Mouse (Mus musculus): ENCODE measurements around the gene Igsf21. TPM values are rescaled to one million over a fixed set of nuclear protein-coding genes. Genes with fewer than 3 reads are reported as not detected.
A peak's percentile ranks its signal among the peaks of the same experiment; 100 is the strongest.

Igsf21 gene
- total and polyA plus RNA-seq, 2 experiments from 2014 or later = 145 to 146 TPM

DNA sequence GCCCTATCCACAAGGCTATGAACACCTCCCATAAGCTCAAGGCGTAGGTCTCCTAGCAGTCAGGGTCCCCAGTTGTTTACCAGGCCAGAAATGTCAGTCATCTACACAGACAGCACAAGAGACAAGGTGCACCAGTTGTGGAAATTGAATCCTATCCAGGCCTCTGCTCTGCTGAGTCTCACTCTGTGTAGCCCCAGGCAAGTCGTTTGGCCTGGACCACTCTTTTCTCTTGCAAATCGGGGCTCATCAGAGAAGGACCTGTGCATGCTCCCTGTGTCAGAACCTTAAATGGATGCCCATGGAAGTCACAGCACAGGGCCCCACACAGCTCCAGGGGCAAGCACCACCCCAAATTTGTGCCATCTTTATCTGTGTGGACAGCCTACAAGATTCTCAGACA lies 154.9 kb downstream of the Igsf21 start:
- Histone ChIP-seq H3K9me3 (ENCODE audit: low read length) (no peaks in the 10 kb centered on the region), H3K4me3 (ENCODE audit: low read depth, low read length) (no peak overlapping the region), H3K4me1 (ENCODE audit: insufficient read depth, low read length) (0 out of 2 replicates have a peak, but pooled peaks cover 3% of the 10 kb centered on the region), H3K27me3 (ENCODE audit: insufficient read depth, low read length) (no peaks in the 10 kb centered on the region), H3K27ac (ENCODE audit: low read depth, low read length) (no peak overlapping the region), H3K4me2 (ENCODE audit: low read depth, low read length, poor library complexity, severe bottlenecking) (no peak overlapping the region), H3K36me3 (ENCODE audit: insufficient read depth, low read length) (no peaks in the 10 kb centered on the region), H3K9ac (replicated peaks; ENCODE audit: low read length, poor library complexity, severe bottlenecking) (no peak overlapping the region)
- ATAC-seq (ENCODE audit: low FRiP score) = no peak
- TF ChIP-seq CTCF (IDR thresholded peaks at IDR 0.05) = no peak
- WGBS = 74% methylated on average over 3 of the region's 3 CpGs
- DNase-seq (ENCODE audit: low spot score) = no peak

GRCm38 (mm10) chr4:140089676-140090075 lies 156.9 kb downstream of the Igsf21 start:
- no peak for TF ChIP-seq CTCF (IDR thresholded peaks at IDR 0.05)
- Histone ChIP-seq H3K4me2 (ENCODE audit: low read depth, low read length, poor library complexity, severe bottlenecking) (no peak overlapping the region), H3K27ac (ENCODE audit: low read depth, low read length) (no peak overlapping the region), H3K27me3 (ENCODE audit: insufficient read depth, low read length) (no peaks in the 10 kb centered on the region), H3K4me3 (ENCODE audit: low read depth, low read length) (no peak overlapping the region), H3K4me1 (ENCODE audit: insufficient read depth, low read length) (0 out of 2 replicates have a peak, but pooled peaks cover 8% of the 10 kb centered on the region), H3K9me3 (ENCODE audit: low read length) (no peaks in the 10 kb centered on the region), H3K9ac (replicated peaks; ENCODE audit: low read length, poor library complexity, severe bottlenecking) (no peak overlapping the region), H3K36me3 (ENCODE audit: insufficient read depth, low read length) (no peaks in the 10 kb centered on the region)
- 88% methylated on average over 4 of the region's 4 CpGs for WGBS
- no peak for ATAC-seq (ENCODE audit: low FRiP score)
- no peak for DNase-seq (ENCODE audit: low spot score)

DNA sequence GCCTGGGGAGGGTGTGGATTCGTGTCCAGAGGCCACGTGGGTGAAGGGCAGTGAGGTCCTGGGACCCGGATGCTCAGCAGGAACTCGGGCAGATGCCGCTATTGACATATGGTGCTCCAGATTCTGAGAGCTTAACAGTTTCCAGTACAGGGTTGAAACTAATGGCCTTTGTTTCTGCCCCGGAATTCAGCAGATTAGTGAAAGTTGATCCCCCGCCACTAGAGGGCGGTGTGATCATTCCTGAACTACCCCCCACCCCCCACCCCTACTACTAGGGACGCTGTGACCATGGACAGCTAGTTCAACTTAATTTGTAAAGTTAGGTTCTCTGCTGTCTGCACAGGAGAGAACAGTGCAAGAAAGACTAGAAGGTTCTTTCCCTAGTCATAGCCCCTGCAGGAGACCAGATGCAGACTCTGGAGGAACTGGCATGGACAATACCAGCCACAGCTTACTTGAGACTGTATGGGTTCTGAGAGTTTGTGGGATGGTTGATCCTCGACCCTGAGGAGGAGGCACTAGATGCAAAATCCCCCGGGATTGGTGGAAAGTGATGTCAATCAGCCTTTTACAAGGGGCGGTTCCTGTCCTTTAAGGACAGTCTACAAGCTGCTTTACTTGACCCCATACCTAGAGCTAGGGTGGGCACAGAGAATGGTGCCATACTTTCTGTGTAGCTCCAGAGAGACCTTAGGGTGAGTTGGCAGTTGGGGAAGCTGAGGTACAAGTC lies 157.7 kb downstream of the Igsf21 start:
- no peak overlapping the region for H3K4me3 ChIP-seq (ENCODE audit: low read depth, low read length)
- 0 out of 2 replicates have a peak, but pooled peaks cover 5% of the 10 kb centered on the region for H3K4me1 ChIP-seq (ENCODE audit: insufficient read depth, low read length)
- H3K27me3 ChIP-seq (ENCODE audit: insufficient read depth, low read length) = no peaks in the 10 kb centered on the region
- no peak overlapping the region for H3K9ac ChIP-seq (replicated peaks; ENCODE audit: low read length, poor library complexity, severe bottlenecking)
- DNase-seq (ENCODE audit: low spot score) (no peak), ATAC-seq (ENCODE audit: low FRiP score) (no peak)
- H3K27ac ChIP-seq (ENCODE audit: low read depth, low read length) = no peak overlapping the region
- no peaks in the 10 kb centered on the region for H3K9me3 ChIP-seq (ENCODE audit: low read length)
- no peak overlapping the region for H3K4me2 ChIP-seq (ENCODE audit: low read depth, low read length, poor library complexity, severe bottlenecking)
- peak; percentile 31; the same call in 1 of the 2 replicates for TF ChIP-seq CTCF (IDR thresholded peaks at IDR 0.05)
- H3K36me3 ChIP-seq (ENCODE audit: insufficient read depth, low read length) = no peaks in the 10 kb centered on the region
- WGBS = 85% methylated on average over 12 of the region's 12 CpGs

DNA sequence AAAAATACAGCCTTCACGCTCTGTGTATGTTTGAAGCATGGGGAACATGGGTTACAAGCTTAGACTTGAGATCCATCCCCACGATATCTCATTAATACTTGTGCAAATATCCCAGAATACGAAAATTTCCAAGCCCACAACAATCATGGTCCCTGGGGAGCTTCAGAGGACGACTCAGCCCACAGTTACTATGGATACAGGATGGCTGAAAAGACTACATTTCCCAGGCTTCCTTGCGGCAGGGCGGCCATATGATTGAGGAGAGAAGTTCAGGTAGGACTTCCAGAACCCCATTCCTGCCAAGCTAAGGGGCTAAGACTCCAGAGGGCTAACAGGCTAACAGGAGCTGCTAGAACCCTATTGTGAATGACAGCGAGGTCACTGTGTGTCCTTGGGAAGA lies 160.4 kb downstream of the Igsf21 start:
- H3K36me3 ChIP-seq (ENCODE audit: insufficient read depth, low read length) = no peaks in the 10 kb centered on the region
- DNase-seq (ENCODE audit: low spot score) (peak; percentile 81), ATAC-seq (ENCODE audit: low FRiP score) (no peak)
- H3K4me3 ChIP-seq (ENCODE audit: low read depth, low read length) = no peak overlapping the region
- H3K27me3 ChIP-seq (ENCODE audit: insufficient read depth, low read length) = no peaks in the 10 kb centered on the region
- H3K9me3 ChIP-seq (ENCODE audit: low read length) = no peaks in the 10 kb centered on the region
- H3K4me1 ChIP-seq (ENCODE audit: insufficient read depth, low read length) = 0 out of 2 replicates have a peak, but pooled peaks cover 8% of the 10 kb centered on the region
- peak overlapping the region; percentile 55 for H3K27ac ChIP-seq (ENCODE audit: low read depth, low read length)
- H3K4me2 ChIP-seq (ENCODE audit: low read depth, low read length, poor library complexity, severe bottlenecking) = peak overlapping the region; percentile 15; the same call in 1 of the 2 replicates
- WGBS = 43% methylated on average over 7 of the region's 7 CpGs
- TF ChIP-seq CTCF (IDR thresholded peaks at IDR 0.05) = no peak
- no peak overlapping the region for H3K9ac ChIP-seq (replicated peaks; ENCODE audit: low read length, poor library complexity, severe bottlenecking)

DNA sequence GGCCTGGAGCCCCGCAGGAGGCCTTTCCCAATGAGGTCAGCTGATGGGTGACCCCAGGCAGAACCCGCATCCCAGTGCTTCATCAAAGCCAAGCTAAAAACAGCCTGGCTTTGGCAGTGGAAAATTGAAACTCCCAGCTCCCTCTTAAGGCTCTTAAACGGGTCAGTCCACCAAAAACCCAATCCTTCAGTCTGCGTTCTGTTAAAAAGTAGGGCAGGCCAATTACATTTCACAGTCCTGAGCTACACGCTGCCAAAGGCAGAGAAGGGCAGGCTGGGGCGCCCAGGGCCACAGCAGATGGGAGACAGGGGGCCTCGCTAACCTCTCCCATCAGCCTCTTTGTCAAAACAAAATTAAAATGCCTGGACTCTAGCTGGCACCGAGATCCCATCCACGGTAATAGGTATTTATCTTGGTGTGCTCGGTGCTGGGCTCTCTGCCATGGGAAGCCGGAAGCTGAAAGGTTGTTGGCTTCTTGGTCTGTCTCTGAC lies 162.0 kb downstream of the Igsf21 start:
- Histone ChIP-seq H3K27me3 (ENCODE audit: insufficient read depth, low read length) (no peaks in the 10 kb centered on the region), H3K4me3 (ENCODE audit: low read depth, low read length) (no peak overlapping the region), H3K4me1 (ENCODE audit: insufficient read depth, low read length) (0 out of 2 replicates have a peak, but pooled peaks cover 8% of the 10 kb centered on the region), H3K36me3 (ENCODE audit: insufficient read depth, low read length) (no peaks in the 10 kb centered on the region), H3K4me2 (ENCODE audit: low read depth, low read length, poor library complexity, severe bottlenecking) (no peak overlapping the region), H3K9me3 (ENCODE audit: low read length) (no peaks in the 10 kb centered on the region), H3K27ac (ENCODE audit: low read depth, low read length) (peak overlapping the region; percentile 1; the same call in 1 of the 2 replicates), H3K9ac (replicated peaks; ENCODE audit: low read length, poor library complexity, severe bottlenecking) (no peak overlapping the region)
- TF ChIP-seq CTCF (IDR thresholded peaks at IDR 0.05) = no peak
- no peak for ATAC-seq (ENCODE audit: low FRiP score)
- DNase-seq (ENCODE audit: low spot score) = peak; percentile 26
- WGBS = 40% methylated on average over 11 of the region's 11 CpGs

DNA sequence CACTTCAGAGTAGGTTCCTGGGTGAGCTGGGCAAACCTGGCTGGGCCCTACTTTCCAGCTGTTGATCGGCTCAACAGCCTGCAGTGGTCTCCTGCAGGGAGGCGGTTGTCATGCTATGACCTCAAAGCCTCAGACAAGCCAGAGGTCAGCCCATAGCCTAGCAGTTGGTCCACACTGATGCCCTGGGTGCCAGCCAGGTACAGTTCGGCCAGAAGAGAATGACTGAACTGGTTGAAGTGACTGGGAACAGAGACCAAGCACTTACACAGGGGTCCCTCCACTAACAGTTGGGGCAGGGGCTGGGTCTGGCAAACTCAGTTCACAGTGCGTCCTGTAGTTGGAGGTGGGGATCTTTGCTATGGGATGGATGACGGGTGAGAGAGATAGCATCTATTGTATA lies 162.5 kb downstream of the Igsf21 start:
- no peak for TF ChIP-seq CTCF (IDR thresholded peaks at IDR 0.05)
- no peaks in the 10 kb centered on the region for H3K27me3 ChIP-seq (ENCODE audit: insufficient read depth, low read length)
- WGBS = 80% methylated on average over 5 of the region's 5 CpGs
- DNase-seq (ENCODE audit: low spot score) (no peak), ATAC-seq (ENCODE audit: low FRiP score) (no peak)
- no peak overlapping the region for H3K4me2 ChIP-seq (ENCODE audit: low read depth, low read length, poor library complexity, severe bottlenecking)
- no peak overlapping the region for H3K4me3 ChIP-seq (ENCODE audit: low read depth, low read length)
- H3K9me3 ChIP-seq (ENCODE audit: low read length) = no peaks in the 10 kb centered on the region
- H3K36me3 ChIP-seq (ENCODE audit: insufficient read depth, low read length) = no peaks in the 10 kb centered on the region
- H3K4me1 ChIP-seq (ENCODE audit: insufficient read depth, low read length) = 0 out of 2 replicates have a peak, but pooled peaks cover 8% of the 10 kb centered on the region
- 0 out of 2 replicates have a peak overlapping the region, but pooled peaks have one; percentile 1 for H3K27ac ChIP-seq (ENCODE audit: low read depth, low read length)
- H3K9ac ChIP-seq (replicated peaks; ENCODE audit: low read length, poor library complexity, severe bottlenecking) = no peak overlapping the region
